In genomic region chr17:45681588-45681987, GRCm38 (mm10) we compare ENCODE assay signal across 11 mouse cellular contexts. TPM values are rescaled to one million over a fixed set of nuclear protein-coding genes. Genes with fewer than 3 reads are reported as not detected.
A peak's percentile ranks its signal among the peaks of the same experiment; 100 is the strongest.
DNase-seq lines count a peak whose midpoint lies in the region; ATAC-seq and TF ChIP-seq lines count a peak whose summit lies in the region.
"Had no signal": no experiment of that assay in that cellular context is flagged by ENCODE, and none has a peak within 500 bp of the region (broad histone marks: within the 10 kb centered on the region; RNA-seq: fewer than 3 reads in every experiment).

No protein-coding gene starts in this region.

- TF ChIP-seq POLR2A in CH12.LX (IDR thresholded peaks at IDR 0.05; ENCODE audit: low read depth, low read length), result no peak

- ATAC-seq in liver, postnatal 0 days, result no peak
- ATAC-seq in liver, embryonic 11.5 days (replicated peaks; ENCODE audit: low FRiP score), result no peak
- no peak for ATAC-seq in embryonic facial prominence, embryonic 11.5 days (replicated peaks; ENCODE audit: insufficient number of reproducible peaks, low FRiP score, low TSS enrichment, low read depth)

- H3K9ac ChIP-seq in liver, postnatal 0 days (replicated peaks), result no peak overlapping the region
- no peak overlapping the region for H3K9ac ChIP-seq in liver, embryonic 11.5 days (ENCODE audit: low read depth, low read length)
- no peak overlapping the region for H3K9ac ChIP-seq in CH12.LX (ENCODE audit: insufficient read depth, low read depth)
- no peak overlapping the region for H3K9ac ChIP-seq in embryonic facial prominence, embryonic 11.5 days (replicated peaks; ENCODE audit: low read length)

- dilution Hi-C loops in CH12.LX (cut with MboI; ENCODE audit: extremely low pct_ligation_motif_present, extremely low pct_unique_long_range_greater_than_20kb, low sequenced_read_pairs), result no loop called here

- intact Hi-C loops in gastrocnemius, adult 2 months (cut with DNase I), result no loop called here

- TF ChIP-seq EP300 in liver, postnatal 0 days (IDR thresholded peaks at IDR 0.05; ENCODE audit: low read depth), result no peak
- TF ChIP-seq EP300 in CH12.LX (IDR thresholded peaks at IDR 0.05; ENCODE audit: low read length), result no peak

- H3K27me3 ChIP-seq in liver, postnatal 0 days (ENCODE audit: insufficient read depth, low read length), result no peaks in the 10 kb centered on the region
- H3K27me3 ChIP-seq in liver, embryonic 11.5 days (replicated peaks; ENCODE audit: control insufficient read depth, insufficient read depth, low read length), result no peaks in the 10 kb centered on the region
- H3K27me3 ChIP-seq in CH12.LX (replicated peaks), result no peaks in the 10 kb centered on the region
- no peaks in the 10 kb centered on the region for H3K27me3 ChIP-seq in embryonic facial prominence, embryonic 11.5 days (ENCODE audit: control insufficient read depth, insufficient read depth, low read length)
- H3K27me3 ChIP-seq: midbrain, embryonic 12.5 days had no signal

- H3K27ac ChIP-seq in gastrocnemius, adult 2 months, result no peak overlapping the region
- no peak overlapping the region for H3K27ac ChIP-seq in liver, postnatal 0 days (ENCODE audit: low read depth)
- no peak overlapping the region for H3K27ac ChIP-seq in liver, embryonic 11.5 days (ENCODE audit: low read depth, low read length)
- H3K27ac ChIP-seq in CH12.LX (ENCODE audit: insufficient read depth, low read depth), result no peak overlapping the region
- no peak overlapping the region for H3K27ac ChIP-seq in embryonic facial prominence, embryonic 11.5 days (replicated peaks; ENCODE audit: low read depth, low read length)

- H3K4me2 ChIP-seq in liver, postnatal 0 days (ENCODE audit: low read depth, low read length), result no peak overlapping the region
- no peak overlapping the region for H3K4me2 ChIP-seq in liver, embryonic 11.5 days
- no peak overlapping the region for H3K4me2 ChIP-seq in CH12.LX (ENCODE audit: insufficient read depth, low read depth, poor library complexity, severe bottlenecking)
- no peak overlapping the region for H3K4me2 ChIP-seq in embryonic facial prominence, embryonic 11.5 days (ENCODE audit: low read depth, low read length)

- no peak for DNase-seq in gastrocnemius, adult 2 months
- no peak for DNase-seq in gastrocnemius, postnatal 25 days
- DNase-seq in liver, postnatal 0 days, result peak; percentile 49
- DNase-seq in liver, embryonic 11.5 days (ENCODE audit: low spot score), result no peak
- no peak for DNase-seq in CH12.LX (ENCODE audit: extremely low read depth)
- peak; percentile 48 for DNase-seq in embryonic facial prominence, embryonic 11.5 days (ENCODE audit: low spot score)
- DNase-seq in gastrocnemius, adult 8-10 months (ENCODE audit: low spot score in 2 of 2), result no peak
- DNase-seq in adrenal gland, postnatal 14 days, result no peak
- DNase-seq: kidney, adult 18-20 months had no signal

- H3K4me1 ChIP-seq in liver, postnatal 0 days (ENCODE audit: insufficient read depth), result peaks cover 14% of the 10 kb centered on the region
- peaks cover 17% of the 10 kb centered on the region for H3K4me1 ChIP-seq in liver, embryonic 11.5 days (replicated peaks; ENCODE audit: control insufficient read depth, insufficient read depth, low read length)
- peaks cover 9 to 33% of the 10 kb centered on the region in 2 experiments for H3K4me1 ChIP-seq in CH12.LX (ENCODE audit: control insufficient read depth in 1 of 2, insufficient read depth in 2 of 2)
- peaks cover 4% of the 10 kb centered on the region; the same call in 1 of the 2 replicates for H3K4me1 ChIP-seq in embryonic facial prominence, embryonic 11.5 days (ENCODE audit: control insufficient read depth, insufficient read depth, low read length)

- no peak overlapping the region for H3K4me3 ChIP-seq in gastrocnemius, adult 2 months
- no peak overlapping the region for H3K4me3 ChIP-seq in liver, postnatal 0 days (ENCODE audit: low read depth, low read length)
- no peak overlapping the region for H3K4me3 ChIP-seq in liver, embryonic 11.5 days (ENCODE audit: low read depth, low read length)
- H3K4me3 ChIP-seq in CH12.LX (replicated peaks in 1 of 3; ENCODE audit: low read depth in 2 of 3, low read length in 2 of 3, poor library complexity in 1 of 3), result no peak overlapping the region
- no peak overlapping the region for H3K4me3 ChIP-seq in embryonic facial prominence, embryonic 11.5 days (ENCODE audit: low read depth, low read length)

- peaks cover 10% of the 10 kb centered on the region for H3K36me3 ChIP-seq in liver, postnatal 0 days (replicated peaks; ENCODE audit: insufficient read depth, low read length)
- H3K36me3 ChIP-seq in liver, embryonic 11.5 days (ENCODE audit: control insufficient read depth, insufficient read depth, low read length), result peaks cover 10% of the 10 kb centered on the region; the same call in 1 of the 2 replicates
- peaks cover 0 to 20% of the 10 kb centered on the region in 2 experiments for H3K36me3 ChIP-seq in CH12.LX (replicated peaks in 1 of 2; ENCODE audit: control insufficient read depth in 1 of 2, insufficient read depth in 1 of 2, low read length in 1 of 2)
- H3K36me3 ChIP-seq in embryonic facial prominence, embryonic 11.5 days (replicated peaks; ENCODE audit: control insufficient read depth, insufficient read depth, low read depth, low read length), result no peaks in the 10 kb centered on the region

- peak; percentile 53 for TF ChIP-seq CTCF in gastrocnemius, adult 2 months (IDR thresholded peaks at IDR 0.05)
- TF ChIP-seq CTCF in liver, postnatal 0 days (IDR thresholded peaks at IDR 0.05; ENCODE audit: low read depth), result peak; percentile 57
- peak; percentile 23 to 37; a peak in 2 of 4 replicates for TF ChIP-seq CTCF in CH12.LX (conservative IDR thresholded peaks at IDR 0.05 in 1 of 2, IDR thresholded peaks at IDR 0.05 in 1 of 2; ENCODE audit: low read depth in 2 of 2, low read length in 2 of 2)

- WGBS in liver, postnatal 0 days (ENCODE audit: insufficient replicate concordance), result 94% methylated on average over 1 of the region's 1 CpGs
- WGBS in liver, embryonic 11.5 days, result 94% methylated on average over 1 of the region's 1 CpGs
- 97% methylated on average over 1 of the region's 1 CpGs for WGBS in embryonic facial prominence, embryonic 11.5 days

- TF ChIP-seq RAD21 in CH12.LX (IDR thresholded peaks at IDR 0.05; ENCODE audit: low read depth, low read length), result no peak

- H3K9me3 ChIP-seq in liver, postnatal 0 days (ENCODE audit: low read length), result no peaks in the 10 kb centered on the region
- H3K9me3 ChIP-seq in liver, embryonic 11.5 days (ENCODE audit: control insufficient read depth, low read length), result no peaks in the 10 kb centered on the region
- H3K9me3 ChIP-seq in CH12.LX (replicated peaks; ENCODE audit: low read length), result peaks cover 3% of the 10 kb centered on the region
- H3K9me3 ChIP-seq in embryonic facial prominence, embryonic 11.5 days (replicated peaks; ENCODE audit: control insufficient read depth, low read length), result no peaks in the 10 kb centered on the region
- H3K9me3 ChIP-seq: midbrain, embryonic 12.5 days had no signal

- no peaks in the 10 kb centered on the region for H3K79me2 ChIP-seq in CH12.LX (replicated peaks; ENCODE audit: control insufficient read depth, extremely low read depth, insufficient read depth, poor library complexity, severe bottlenecking)

- in situ Hi-C loops in CH12.LX (cut with MboI; ENCODE audit: low pct_ligation_motif_present, low pct_unique_long_range_greater_than_20kb, low sequenced_read_pairs), result no loop called here

RNA-seq across cellular contexts. Expression of gene Mrpl14, which starts 4.5 kb away (rescaled TPM):
- 100 to 1,000 TPM in 1 of 2 experiments, 10 to 100 TPM in 1; 99.5 to 139 TPM for total RNA-seq in gastrocnemius, adult 2 months (2021)
- 10 to 100 TPM; 93.5 to 96.0 TPM for total RNA-seq in gastrocnemius, postnatal 25 days (2021)
- polyA plus RNA-seq in liver, postnatal 0 days (2015; fragmentation: Nextera tagmentation; extraction: Ambion mirVana), result 113 TPM in 2 replicates
- 192 and 194 TPM in 2 replicates for polyA plus RNA-seq in liver, embryonic 11.5 days (2014; fragmentation: Nextera tagmentation; extraction: Ambion mirVana)
- 33.4 and 46.1 TPM in 2 replicates for total RNA-seq in CH12.LX (2012; rRNA removed)
- 48.5 and 56.9 TPM in 2 replicates for total RNA-seq in CH12.LX (2014; rRNA removed)
- 62.5 and 67.7 TPM in 2 replicates for polyA plus RNA-seq in CH12.LX (2012; ENCODE audit: insufficient read length, low read depth)
- polyA plus RNA-seq in embryonic facial prominence, embryonic 11.5 days (2014; fragmentation: Nextera tagmentation; extraction: Ambion mirVana), result 127 and 141 TPM in 2 replicates
- 100 to 1,000 TPM; 105 to 141 (median 132) TPM for total RNA-seq in gastrocnemius, adult 8-10 months (2022)
- total RNA-seq in adrenal gland, postnatal 14 days (2021), result 119 and 122 TPM in 2 replicates

RNA-seq across cellular contexts. Expression of gene Tmem63b, which starts 5.1 kb away (rescaled TPM):
- total RNA-seq in gastrocnemius, adult 2 months (2021), result 10 to 100 TPM; 66.5 to 81.6 TPM
- total RNA-seq in gastrocnemius, postnatal 25 days (2021), result 10 to 100 TPM; 59.9 to 60.3 TPM
- polyA plus RNA-seq in liver, postnatal 0 days (2015; fragmentation: Nextera tagmentation; extraction: Ambion mirVana), result 15.1 and 16.9 TPM in 2 replicates
- polyA plus RNA-seq in liver, embryonic 11.5 days (2014; fragmentation: Nextera tagmentation; extraction: Ambion mirVana), result 16.0 and 18.0 TPM in 2 replicates
- total RNA-seq in CH12.LX (2012; rRNA removed), result 4.5 and 6.3 TPM in 2 replicates
- 2.8 and 3.5 TPM in 2 replicates for total RNA-seq in CH12.LX (2014; rRNA removed)
- polyA plus RNA-seq in CH12.LX (2012; ENCODE audit: insufficient read length, low read depth), result 9.2 and 10.3 TPM in 2 replicates
- polyA plus RNA-seq in embryonic facial prominence, embryonic 11.5 days (2014; fragmentation: Nextera tagmentation; extraction: Ambion mirVana), result 23.5 and 24.8 TPM in 2 replicates
- 10 to 100 TPM; 65.5 to 74.0 (median 68.3) TPM for total RNA-seq in gastrocnemius, adult 8-10 months (2022)
- total RNA-seq in adrenal gland, postnatal 14 days (2021), result 45.4 and 48.1 TPM in 2 replicates

RNA-seq across cellular contexts. Expression of gene Capn11, which starts 22.5 kb away (rescaled TPM):
- total RNA-seq in gastrocnemius, adult 2 months (2021), result under 1 TPM; 0.59 to 0.98 TPM
- under 1 TPM; 0.13 to 0.59 TPM for total RNA-seq in gastrocnemius, postnatal 25 days (2021)
- not detected in 2 replicates for polyA plus RNA-seq in liver, postnatal 0 days (2015; fragmentation: Nextera tagmentation; extraction: Ambion mirVana)
- 0.22 and 0.43 TPM in 2 replicates for polyA plus RNA-seq in liver, embryonic 11.5 days (2014; fragmentation: Nextera tagmentation; extraction: Ambion mirVana)
- total RNA-seq in CH12.LX (2012; rRNA removed), result not detected in 2 replicates
- not detected in 2 replicates for total RNA-seq in CH12.LX (2014; rRNA removed)
- polyA plus RNA-seq in CH12.LX (2012; ENCODE audit: insufficient read length, low read depth), result 0.09 and 0.10 TPM in 2 replicates
- 0.28 and 0.52 TPM in 2 replicates for polyA plus RNA-seq in embryonic facial prominence, embryonic 11.5 days (2014; fragmentation: Nextera tagmentation; extraction: Ambion mirVana)
- total RNA-seq in gastrocnemius, adult 8-10 months (2022), result under 1 TPM; 0.15 to 0.51 (median 0.33) TPM
- total RNA-seq in adrenal gland, postnatal 14 days (2021), result 0.11 and 0.49 TPM in 2 replicates

RNA-seq across cellular contexts. Expression of gene 1600014C23Rik, which starts 52.1 kb away (rescaled TPM):
- total RNA-seq in gastrocnemius, adult 2 months (2021), result under 1 TPM in 1 of 2 experiments, not detected in 1; 0.50 TPM
- total RNA-seq in gastrocnemius, postnatal 25 days (2021), result not detected
- not detected in 2 replicates for polyA plus RNA-seq in liver, postnatal 0 days (2015; fragmentation: Nextera tagmentation; extraction: Ambion mirVana)
- not detected in 2 replicates for polyA plus RNA-seq in liver, embryonic 11.5 days (2014; fragmentation: Nextera tagmentation; extraction: Ambion mirVana)
- total RNA-seq in CH12.LX (2012; rRNA removed) (0.38 TPM in 1 of 2 replicates, not detected in the other), CH12.LX (2014; rRNA removed) (not detected in 2 replicates)
- not detected in 2 replicates for polyA plus RNA-seq in CH12.LX (2012; ENCODE audit: insufficient read length, low read depth)
- polyA plus RNA-seq in embryonic facial prominence, embryonic 11.5 days (2014; fragmentation: Nextera tagmentation; extraction: Ambion mirVana), result 0.61 TPM in 1 of 2 replicates, not detected in the other
- total RNA-seq in gastrocnemius, adult 8-10 months (2022), result under 1 TPM in 1 of 4 experiments, not detected in 3; 0.92 TPM
- total RNA-seq in adrenal gland, postnatal 14 days (2021), result not detected in 2 replicates
- total RNA-seq: left cerebral cortex, postnatal 10 days had no signal
- polyA plus RNA-seq: midbrain, embryonic 12.5 days had no signal

Comparison
In these comparisons a context has a peak if more than half of its experiments do, and no peak if none do; other contexts are left out.
1. DNase-seq: peak in liver, postnatal 0 days (single experiment) and embryonic facial prominence, embryonic 11.5 days (single experiment); none in gastrocnemius, adult 2 months (single experiment), gastrocnemius, postnatal 25 days (single experiment), liver, embryonic 11.5 days (single experiment), CH12.LX (single experiment), gastrocnemius, adult 8-10 months (0 of 2) and adrenal gland, postnatal 14 days (single experiment).
2. Peak in every context shown above with its lines, with median percentiles within 50 percentile points of each other: CTCF ChIP-seq.